Mouse (Mus musculus): ENCODE results near the gene 4933402J07Rik. TPM values are rescaled to one million over a fixed set of nuclear protein-coding genes. Genes with fewer than 3 reads are reported as not detected.

4933402J07Rik gene
- polyA plus RNA-seq, 1 experiment from 2014 or later = not detected

DNA sequence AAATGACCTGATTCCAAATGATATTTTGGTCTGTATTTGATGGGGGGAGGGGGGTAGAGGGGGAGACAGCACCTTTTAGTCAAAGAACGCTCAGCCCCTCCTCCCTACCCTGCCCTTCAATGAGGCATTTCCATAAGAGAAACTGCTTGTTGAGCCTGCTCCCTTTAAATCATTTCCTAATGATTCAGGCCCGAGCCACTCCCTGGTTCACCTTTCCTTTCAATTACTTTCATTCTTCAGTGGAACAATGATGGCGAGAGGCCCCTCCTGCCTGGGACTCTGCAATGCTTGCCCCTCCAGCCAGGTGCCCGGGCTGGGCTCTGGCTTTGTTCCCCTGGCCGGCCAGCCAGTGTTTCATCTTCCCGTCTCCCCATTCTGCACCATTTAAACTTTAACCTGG, 66.0 kb downstream of the 4933402J07Rik start:
- no peak overlapping the region for H3K4me3 ChIP-seq
- no peak overlapping the region for H3K27ac ChIP-seq
- no peak overlapping the region for H3K9ac ChIP-seq
- H3K27me3 ChIP-seq (replicated peaks) = no peaks in the 10 kb centered on the region
- WGBS = 31% methylated on average over 6 of the region's 6 CpGs
- no peaks in the 10 kb centered on the region for H3K36me3 ChIP-seq
- H3K4me1 ChIP-seq = no peaks in the 10 kb centered on the region
- H3K4me2 ChIP-seq (replicated peaks) = no peak overlapping the region
- no peak for ATAC-seq (ENCODE audit: low FRiP score, low read depth)
- no peaks in the 10 kb centered on the region for H3K9me3 ChIP-seq

DNA sequence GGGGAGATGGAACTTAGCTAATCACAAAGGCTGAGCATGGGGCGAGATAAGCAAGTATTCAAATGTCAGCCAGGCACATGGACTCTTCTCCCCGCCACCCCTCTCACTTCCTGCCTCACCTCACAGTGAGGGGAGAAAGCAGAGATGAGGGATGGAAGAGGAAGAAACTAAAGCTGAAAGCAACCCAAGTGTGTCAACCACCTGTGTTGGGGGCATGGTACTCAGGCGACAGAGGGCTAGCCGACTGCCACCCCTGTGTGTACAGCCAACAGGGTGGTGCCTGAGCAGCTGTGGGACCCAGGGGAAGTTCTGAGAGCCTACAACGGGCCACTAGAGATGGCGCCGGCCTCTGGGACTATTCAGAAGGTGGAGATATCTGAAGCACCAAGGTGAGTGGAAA, 68.1 kb downstream of the 4933402J07Rik start:
- Histone ChIP-seq H3K4me1 (no peaks in the 10 kb centered on the region), H3K4me2 (replicated peaks) (no peak overlapping the region), H3K9me3 (no peaks in the 10 kb centered on the region), H3K9ac (no peak overlapping the region), H3K27ac (no peak overlapping the region), H3K36me3 (no peaks in the 10 kb centered on the region), H3K27me3 (replicated peaks) (no peaks in the 10 kb centered on the region), H3K4me3 (no peak overlapping the region)
- no peak for ATAC-seq (ENCODE audit: low FRiP score, low read depth)
- 84% methylated on average over 7 of the region's 7 CpGs for WGBS

DNA sequence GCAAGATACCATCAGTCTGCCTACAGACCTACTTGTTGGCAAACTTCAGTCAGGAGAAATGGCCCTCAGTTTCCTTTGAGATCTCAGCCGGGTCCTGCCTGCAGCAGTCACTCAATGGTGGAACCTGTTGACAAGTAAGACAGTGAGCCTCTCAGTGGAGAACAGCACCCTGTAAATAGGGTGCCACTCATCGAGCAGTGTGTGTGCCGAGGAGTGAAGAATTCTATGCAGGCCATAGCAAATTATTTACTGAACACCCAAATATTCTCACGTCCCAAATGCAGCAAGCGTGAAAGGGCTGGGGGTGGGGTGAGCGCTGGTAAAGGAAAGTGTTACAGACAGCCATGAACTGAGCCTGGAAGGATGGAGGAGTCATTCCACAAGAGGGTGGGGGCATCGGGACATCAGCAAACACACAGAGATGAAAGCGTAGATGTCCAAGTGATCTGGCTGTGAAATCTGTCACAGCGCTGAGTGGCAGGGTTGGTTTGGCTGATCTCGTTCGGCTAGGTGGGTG, 72.6 kb downstream of the 4933402J07Rik start:
- no peak overlapping the region for H3K4me2 ChIP-seq (replicated peaks)
- no peak overlapping the region for H3K27ac ChIP-seq
- no peaks in the 10 kb centered on the region for H3K9me3 ChIP-seq
- H3K4me1 ChIP-seq = no peaks in the 10 kb centered on the region
- H3K36me3 ChIP-seq = no peaks in the 10 kb centered on the region
- WGBS = 81% methylated on average over 11 of the region's 11 CpGs
- no peak for ATAC-seq (ENCODE audit: low FRiP score, low read depth)
- no peak overlapping the region for H3K9ac ChIP-seq
- H3K4me3 ChIP-seq = no peak overlapping the region
- no peaks in the 10 kb centered on the region for H3K27me3 ChIP-seq (replicated peaks)

Other genes starting within 250 kb of the 4933402J07Rik start
- gene Cbln1, start 91.2 kb upstream of the 4933402J07Rik start, polyA plus RNA-seq (2016; fragmentation: Nextera tagmentation; extraction: Ambion mirVana) = 14.1 and 14.7 TPM in 2 replicates

Measured in neural tube, embryonic 12.5 days (tissue).